Mouse (Mus musculus) liver, embryonic 13.5 days (tissue): Measurements from ENCODE around the gene Mrpl17. TPM values are rescaled to one million over a fixed set of nuclear protein-coding genes. Genes with fewer than 3 reads are reported as not detected.

Experiments
- ATAC-seq: fragments of 200-750 bp; cut with Nextera tagmentation; 2 replicates; pipeline ENCODE4 v1.8.0; 2017; ENCODE audit warnings: low read depth, mild to moderate bottlenecking, moderate number of reproducible peaks, moderate library complexity
- DNase-seq: peaks from one replicate; pipeline ENCODE4 v3.0.0; 2022
- H3K27ac ChIP-seq: fragments of 300-500 bp; sonication (generic); 2 replicates; pipeline ENCODE4 v1.5.1; 2015; ENCODE audit warnings: moderate library complexity, mild to moderate bottlenecking, inconsistent platforms
- H3K27me3 ChIP-seq: fragments of 300-500 bp; sonication (generic); 2 replicates; pipeline ENCODE4 v1.6.1; 2015; ENCODE audit warnings: mild to moderate bottlenecking, inconsistent platforms
- H3K36me3 ChIP-seq: fragments of 300-500 bp; sonication (generic); 2 replicates; pipeline ENCODE4 v1.6.1; 2015; ENCODE audit warnings: mild to moderate bottlenecking, inconsistent platforms
- H3K4me1 ChIP-seq: fragments of 300-500 bp; sonication (generic); replicated peaks from 2 replicates; pipeline ENCODE4 v1.6.1; 2015; ENCODE audit warnings: inconsistent platforms
- H3K4me2 ChIP-seq: fragments of 300-500 bp; sonication (generic); 2 replicates; pipeline ENCODE4 v1.6.1; 2015; ENCODE audit warnings: inconsistent platforms, mild to moderate bottlenecking, moderate library complexity
- H3K4me3 ChIP-seq: fragments of 300-500 bp; sonication (generic); replicated peaks from 2 replicates; pipeline ENCODE4 v1.5.1; 2015; ENCODE audit warnings: mild to moderate bottlenecking, inconsistent platforms
- H3K9ac ChIP-seq: fragments of 300-500 bp; sonication (generic); 2 replicates; pipeline ENCODE4 v1.6.1; 2015; ENCODE audit warnings: mild to moderate bottlenecking, inconsistent platforms
- H3K9me3 ChIP-seq: fragments of 300-500 bp; sonication (generic); replicated peaks from 2 replicates; pipeline ENCODE4 v1.6.1; 2016; ENCODE audit warnings: inconsistent platforms
- WGBS: fragments of 180-500 bp; shearing (Covaris S2); methylation state at CpG from one replicate; pipeline ENCODE4 v1.1.7; 2015; ENCODE audit not compliant: insufficient replicate concordance; 5-methylcytosine and 5-hydroxymethylcytosine counted together
- polyA plus RNA-seq: library from polyadenylated mRNA; unstranded; fragments of >200 nt; fragmentation: Nextera tagmentation; extraction: Ambion mirVana; gene quantifications from 2 replicates; pipeline ENCODE4 v1.2.1, GENCODE M21; 2015

Gene Mrpl17
- polyA plus RNA-seq, 1 experiment from 2014 or later, result 319 TPM

GRCm38 (mm10) chr7:105784556-105784955, 26.3 kb downstream of the Mrpl17 start:
- WGBS, result 25% methylated on average over 4 of the region's 4 CpGs

GRCm38 (mm10) chr7:105783861-105784260, 27.0 kb downstream of the Mrpl17 start:
- Histone ChIP-seq H3K27me3 (peaks cover 63% of the 10 kb centered on the region), H3K9ac (no peak overlapping the region), H3K4me1 (peaks cover 5% of the 10 kb centered on the region; the same call in 1 of the 2 replicates), H3K4me3 (no peak overlapping the region), H3K9me3 (no peaks in the 10 kb centered on the region), H3K27ac (no peak overlapping the region), H3K36me3 (no peaks in the 10 kb centered on the region), H3K4me2 (no peak overlapping the region)
- WGBS, result 39% methylated on average over 4 of the region's 4 CpGs
- no peak for DNase-seq
- ATAC-seq, result no peak

More at GRCm38 (mm10) chr7:105784556-105784955, 26.3 kb downstream of the Mrpl17 start:
- Histone ChIP-seq H3K4me3 (no peak overlapping the region), H3K4me2 (no peak overlapping the region), H3K4me1 (no peaks in the 10 kb centered on the region), H3K9me3 (no peaks in the 10 kb centered on the region), H3K27me3 (peaks cover 70% of the 10 kb centered on the region), H3K36me3 (no peaks in the 10 kb centered on the region), H3K9ac (no peak overlapping the region), H3K27ac (no peak overlapping the region)
- DNase-seq, result no peak
- ATAC-seq, result no peak

DNA sequence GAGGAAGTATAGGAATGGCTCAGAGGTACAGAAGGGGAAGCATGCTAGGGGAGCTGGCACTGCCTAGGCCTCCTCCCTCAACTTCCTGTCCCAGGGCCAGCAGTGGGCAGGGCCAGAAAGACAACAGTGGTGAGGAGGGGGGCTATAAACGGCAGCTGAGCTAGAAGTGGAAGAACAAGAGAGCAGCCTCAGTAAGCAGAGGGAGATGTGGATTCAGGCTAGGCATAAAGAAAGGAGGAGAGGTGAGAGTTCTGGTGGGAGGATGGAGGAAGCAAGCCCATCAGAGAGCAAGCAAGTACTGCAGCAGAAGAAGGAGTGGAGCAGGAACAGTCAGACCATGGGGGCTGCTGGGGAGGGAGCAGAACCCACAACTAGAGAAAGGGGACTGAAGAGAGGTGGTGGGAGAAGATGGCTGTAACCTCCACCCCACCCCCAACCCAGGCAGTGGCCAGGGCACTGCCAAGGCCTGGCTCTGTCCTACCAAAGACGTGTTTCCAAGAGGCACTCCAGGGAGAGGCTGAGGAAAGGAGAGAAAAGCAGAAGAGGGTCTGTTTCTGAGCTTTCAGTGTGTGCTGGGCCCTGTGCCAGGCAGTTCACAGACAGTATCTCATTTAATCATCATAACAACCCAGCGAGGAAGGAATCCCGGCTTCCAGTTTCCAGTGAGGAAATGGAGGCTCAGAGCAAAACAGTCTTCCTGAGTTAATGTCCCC, 32.2 kb downstream of the Mrpl17 start:
- Histone ChIP-seq H3K4me2 (0 out of 2 replicates have a peak overlapping the region, but pooled peaks have one; percentile 0), H3K27ac (peak overlapping the region; percentile 65), H3K9ac (no peak overlapping the region; the same call in 1 of the 2 replicates), H3K4me1 (peaks cover 23% of the 10 kb centered on the region), H3K36me3 (no peaks in the 10 kb centered on the region), H3K9me3 (no peaks in the 10 kb centered on the region), H3K4me3 (no peak overlapping the region), H3K27me3 (peaks cover 13% of the 10 kb centered on the region)
- peak; percentile 69 for ATAC-seq
- DNase-seq, result no peak
- 17% methylated on average over 4 of the region's 4 CpGs for WGBS

GRCm38 (mm10) chr7:105777797-105778552, 32.9 kb downstream of the Mrpl17 start:
- WGBS, result 30% methylated on average over 13 of the region's 13 CpGs
- Histone ChIP-seq H3K9ac (no peak overlapping the region), H3K36me3 (no peaks in the 10 kb centered on the region), H3K9me3 (no peaks in the 10 kb centered on the region), H3K4me2 (peak overlapping the region; percentile 23; the same call in 1 of the 2 replicates), H3K4me1 (peaks cover 23% of the 10 kb centered on the region), H3K4me3 (no peak overlapping the region), H3K27ac (peak overlapping the region; percentile 65), H3K27me3 (peaks cover 6% of the 10 kb centered on the region)
- DNase-seq (no peak), ATAC-seq (peak; percentile 25; the same call in 1 of the 2 replicates)

DNA sequence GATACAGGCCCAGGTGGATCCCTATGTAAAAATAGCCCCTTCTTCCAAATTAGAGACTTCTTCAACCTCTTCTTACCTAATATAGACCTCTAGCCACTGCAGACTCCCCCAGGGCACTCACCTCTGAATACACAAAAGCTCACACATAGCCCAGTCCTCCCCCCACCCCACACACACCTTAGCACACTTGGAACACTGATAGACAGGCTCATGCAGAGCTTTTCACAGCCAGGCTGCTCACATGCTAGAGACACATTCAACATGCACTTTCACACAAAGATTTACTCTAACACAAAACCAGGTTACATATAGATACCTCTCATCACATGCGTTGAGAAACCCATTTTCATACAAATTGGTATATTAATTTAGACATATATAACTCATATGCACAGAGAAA, 33.6 kb downstream of the Mrpl17 start:
- Histone ChIP-seq H3K4me3 (no peak overlapping the region), H3K4me1 (peaks cover 23% of the 10 kb centered on the region), H3K4me2 (no peak overlapping the region), H3K36me3 (no peaks in the 10 kb centered on the region), H3K9ac (no peak overlapping the region), H3K9me3 (no peaks in the 10 kb centered on the region), H3K27me3 (peaks cover 3% of the 10 kb centered on the region; the same call in 1 of the 2 replicates), H3K27ac (no peak overlapping the region)
- 63% methylated on average over 1 of the region's 1 CpGs for WGBS
- DNase-seq (no peak), ATAC-seq (no peak)

GRCm38 (mm10) chr7:105776026-105776425, 34.9 kb downstream of the Mrpl17 start:
- no peak for DNase-seq
- Histone ChIP-seq H3K36me3 (0 out of 2 replicates have a peak, but pooled peaks cover 2% of the 10 kb centered on the region), H3K27ac (no peak overlapping the region), H3K27me3 (no peaks in the 10 kb centered on the region), H3K4me2 (no peak overlapping the region), H3K9ac (no peak overlapping the region), H3K4me3 (no peak overlapping the region), H3K4me1 (peaks cover 23% of the 10 kb centered on the region), H3K9me3 (no peaks in the 10 kb centered on the region)
- no peak for ATAC-seq
- WGBS, result 61% methylated on average over 2 of the region's 2 CpGs

- Histone ChIP-seq H3K4me3 (no peak overlapping the region), H3K4me2 (no peak overlapping the region), H3K4me1 (peaks cover 23% of the 10 kb centered on the region), H3K27me3 (no peaks in the 10 kb centered on the region), H3K9me3 (no peaks in the 10 kb centered on the region), H3K27ac (no peak overlapping the region), H3K9ac (no peak overlapping the region), H3K36me3 (0 out of 2 replicates have a peak, but pooled peaks cover 3% of the 10 kb centered on the region)
- WGBS, result 57% methylated on average over 8 of the region's 8 CpGs
- ATAC-seq (no peak), DNase-seq (no peak)
Observed at GRCm38 (mm10) chr7:105774661-105775060, 36.2 kb downstream of the Mrpl17 start.

DNA sequence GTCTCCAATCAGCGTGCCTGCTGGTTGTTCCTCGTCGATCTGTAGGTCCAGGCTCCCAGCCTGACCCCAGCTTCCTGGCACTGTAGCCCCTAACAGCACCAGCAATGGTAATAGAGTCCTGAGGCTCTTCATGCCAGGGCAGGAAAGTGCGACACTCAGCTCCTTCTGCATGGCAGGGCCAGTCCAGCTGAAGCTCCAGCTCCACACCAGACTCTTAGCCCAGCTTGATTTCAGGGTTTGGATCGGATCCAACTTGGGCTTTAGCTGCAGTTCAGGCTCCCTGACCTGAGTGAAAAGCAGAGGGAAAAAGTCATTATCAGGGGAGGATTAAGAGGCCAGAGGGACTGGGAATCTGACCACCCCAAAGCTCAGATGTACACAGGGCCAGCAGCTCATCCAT, 37.9 kb downstream of the Mrpl17 start:
- no peaks in the 10 kb centered on the region for H3K27me3 ChIP-seq
- peaks cover 11% of the 10 kb centered on the region; the same call in 1 of the 2 replicates for H3K4me1 ChIP-seq
- DNase-seq (no peak), ATAC-seq (no peak)
- 74% methylated on average over 5 of the region's 5 CpGs for WGBS
- no peaks in the 10 kb centered on the region for H3K9me3 ChIP-seq
- no peak overlapping the region for H3K27ac ChIP-seq
- H3K9ac ChIP-seq, result no peak overlapping the region
- H3K4me2 ChIP-seq, result no peak overlapping the region
- 0 out of 2 replicates have a peak, but pooled peaks cover 3% of the 10 kb centered on the region for H3K36me3 ChIP-seq
- no peak overlapping the region for H3K4me3 ChIP-seq

GRCm38 (mm10) chr7:105772331-105772730, 38.6 kb downstream of the Mrpl17 start:
- Histone ChIP-seq H3K9me3 (no peaks in the 10 kb centered on the region), H3K27ac (no peak overlapping the region), H3K4me3 (no peak overlapping the region), H3K36me3 (0 out of 2 replicates have a peak, but pooled peaks cover 3% of the 10 kb centered on the region), H3K27me3 (no peaks in the 10 kb centered on the region), H3K4me1 (peaks cover 11% of the 10 kb centered on the region; the same call in 1 of the 2 replicates), H3K4me2 (no peak overlapping the region), H3K9ac (no peak overlapping the region)
- WGBS, result 84% methylated on average over 15 of the region's 15 CpGs
- ATAC-seq (no peak), DNase-seq (no peak)

- Histone ChIP-seq H3K27me3 (no peaks in the 10 kb centered on the region), H3K4me1 (peaks cover 8% of the 10 kb centered on the region; the same call in 1 of the 2 replicates), H3K9ac (no peak overlapping the region), H3K9me3 (no peaks in the 10 kb centered on the region), H3K27ac (no peak overlapping the region), H3K36me3 (0 out of 2 replicates have a peak, but pooled peaks cover 3% of the 10 kb centered on the region), H3K4me3 (no peak overlapping the region), H3K4me2 (no peak overlapping the region)
- 73% methylated on average over 3 of the region's 3 CpGs for WGBS
- ATAC-seq, result no peak
- DNase-seq, result no peak
Observed at GRCm38 (mm10) chr7:105769959-105770358, 40.9 kb downstream of the Mrpl17 start.

- H3K9me3 ChIP-seq, result no peaks in the 10 kb centered on the region
- H3K4me1 ChIP-seq, result peaks cover 8% of the 10 kb centered on the region; the same call in 1 of the 2 replicates
- WGBS, result 19% methylated on average over 6 of the region's 6 CpGs
- ATAC-seq, result peak; percentile 11; the same call in 1 of the 2 replicates
- 0 out of 2 replicates have a peak overlapping the region, but pooled peaks have one; percentile 4 for H3K4me2 ChIP-seq
- peaks cover 15% of the 10 kb centered on the region for H3K27me3 ChIP-seq
- no peak overlapping the region for H3K9ac ChIP-seq
- no peak overlapping the region for H3K4me3 ChIP-seq
- 0 out of 2 replicates have a peak, but pooled peaks cover 6% of the 10 kb centered on the region for H3K36me3 ChIP-seq
- H3K27ac ChIP-seq, result peak overlapping the region; percentile 21; the same call in 1 of the 2 replicates
- no peak for DNase-seq
Observed at GRCm38 (mm10) chr7:105767729-105768165, 43.2 kb downstream of the Mrpl17 start.
